Mouse (Mus musculus) thymus, adult 2 months (tissue): ENCODE data around the gene Itga1.

Source experiments
- CTCF ChIP-seq: fragments of 200-500 bp; IDR thresholded peaks from 2 replicates; pipeline ENCODE4 v1.5.1; 2012; ENCODE audit warnings: mild to moderate bottlenecking, control low read depth, low read length, moderate library complexity, borderline replicate concordance; ENCODE audit not compliant: control insufficient read depth, poor library complexity, insufficient read depth; ENCODE audit errors: extremely low read depth
- POLR2A ChIP-seq: fragments of 200-500 bp; IDR thresholded peaks from 2 replicates; pipeline ENCODE4 v1.6.1; 2012; ENCODE audit warnings: mild to moderate bottlenecking, low read length, control low read depth, moderate library complexity; ENCODE audit not compliant: control insufficient read depth, poor library complexity, insufficient read depth; ENCODE audit errors: extremely low read depth

GRCm38 (mm10) chr13:115143575-115143974 is 41.8 kb upstream of the Itga1 start:
- no peak for TF ChIP-seq CTCF
- no peak for TF ChIP-seq POLR2A
